Mouse (Mus musculus) mouse embryonic stem cell (cell line): Measurements from ENCODE around the gene Reln.

Experiments
- in situ Hi-C, 2 experiments: fragments of 300-500 bp; cut with MboI; formaldehyde crosslinking; loops; 1 replicate in 1 of 2; 3 replicates in 1 of 2; pipeline ENCODE4 v1.14.3; 2019 to 2020; ENCODE audit warnings: low sequenced_read_pairs in 2 of 2, low pct_unique_long_range_greater_than_20kb in 1 of 2, mixed read lengths in 1 of 2; ENCODE audit not compliant: unreplicated experiment in 1 of 2

Gene Reln

DNA sequence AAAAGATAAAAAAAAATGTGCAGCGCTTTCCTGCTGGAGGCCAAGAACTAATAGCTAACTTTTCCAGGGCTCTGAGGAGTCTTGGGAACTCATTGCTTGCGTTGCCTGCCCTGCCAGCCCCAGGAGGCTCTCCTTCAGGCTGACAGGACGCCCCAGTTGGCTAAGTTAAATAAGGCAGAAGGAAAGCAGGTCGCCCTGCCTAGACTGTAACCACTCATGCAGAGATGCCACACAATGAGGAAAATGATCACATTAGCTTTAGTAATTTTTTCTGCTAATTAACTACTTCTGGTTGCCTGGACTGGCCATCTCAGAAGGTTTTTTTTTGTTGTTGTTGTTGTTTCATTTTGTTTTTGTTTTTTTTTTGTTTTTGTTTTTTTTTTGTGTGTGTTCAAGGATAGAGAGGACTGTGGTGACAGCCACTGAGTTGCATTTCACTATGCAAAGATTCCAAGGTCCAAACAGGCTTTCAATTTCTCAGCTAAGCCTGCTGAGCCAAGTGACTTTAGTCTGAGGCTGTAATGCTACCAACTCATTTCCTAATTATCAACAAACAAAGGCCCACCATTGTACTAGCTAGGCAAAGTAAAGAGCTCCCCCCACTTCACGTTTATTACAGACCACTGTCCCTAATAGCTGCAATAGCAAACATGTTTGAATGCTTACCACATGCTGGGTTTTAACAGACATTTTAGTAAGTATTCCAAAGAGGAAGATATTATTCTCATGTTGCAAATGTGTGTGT is 371.1 kb downstream of the Reln start:
- in situ Hi-C loops = no loop called here

DNA sequence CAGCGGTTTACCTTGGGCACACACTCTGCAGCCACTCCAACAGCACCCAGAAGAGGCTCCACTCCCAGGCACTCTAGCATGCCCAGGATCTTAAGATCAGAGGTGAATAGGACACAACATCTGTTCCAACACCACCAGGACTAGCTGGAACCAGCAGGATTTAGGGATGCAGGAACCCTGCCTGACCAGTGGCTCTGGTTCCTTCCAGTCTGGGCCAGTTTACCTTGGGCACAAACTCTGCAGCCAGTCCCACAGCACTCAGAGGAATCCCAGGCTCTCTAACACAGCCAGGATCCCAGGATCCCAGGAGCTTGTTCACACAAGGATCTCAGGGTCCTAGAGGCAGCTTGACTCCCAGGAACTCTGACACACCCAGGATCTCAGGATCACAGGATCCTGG is 382.7 kb downstream of the Reln start:
- in situ Hi-C loops = no loop called here

DNA sequence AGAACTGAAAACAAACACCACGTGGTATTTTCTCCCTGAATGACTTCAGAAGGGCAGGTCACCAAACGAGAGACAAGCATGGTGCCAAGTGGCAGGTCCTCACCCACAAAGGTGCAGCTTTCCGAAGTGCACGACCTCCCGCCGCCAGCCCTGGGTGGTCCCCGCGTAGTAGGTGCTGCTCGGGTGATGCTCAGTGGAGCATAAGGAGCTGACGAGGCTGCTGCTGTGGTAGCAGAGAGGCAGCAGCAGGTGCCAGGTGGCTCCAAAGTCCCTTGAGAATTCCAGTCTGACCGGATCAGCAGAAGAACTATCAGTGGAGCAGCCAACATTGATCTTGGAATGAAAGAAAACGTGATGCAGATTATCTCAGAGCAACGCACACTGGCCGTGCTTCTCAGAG is 384.4 kb downstream of the Reln start:
- in situ Hi-C loops = no loop called here

GRCm38 (mm10) chr5:21957586-21957985 is 386.9 kb downstream of the Reln start:
- in situ Hi-C loops = no loop called here

GRCm38 (mm10) chr5:21957061-21957460 is 387.4 kb downstream of the Reln start:
- in situ Hi-C loops = no loop called here

- in situ Hi-C loops = no loop called here
Measured at GRCm38 (mm10) chr5:21949507-21949897, 395.0 kb downstream of the Reln start.

- in situ Hi-C loops = no loop called here
Measured at GRCm38 (mm10) chr5:21948736-21949506, 395.6 kb downstream of the Reln start.

DNA sequence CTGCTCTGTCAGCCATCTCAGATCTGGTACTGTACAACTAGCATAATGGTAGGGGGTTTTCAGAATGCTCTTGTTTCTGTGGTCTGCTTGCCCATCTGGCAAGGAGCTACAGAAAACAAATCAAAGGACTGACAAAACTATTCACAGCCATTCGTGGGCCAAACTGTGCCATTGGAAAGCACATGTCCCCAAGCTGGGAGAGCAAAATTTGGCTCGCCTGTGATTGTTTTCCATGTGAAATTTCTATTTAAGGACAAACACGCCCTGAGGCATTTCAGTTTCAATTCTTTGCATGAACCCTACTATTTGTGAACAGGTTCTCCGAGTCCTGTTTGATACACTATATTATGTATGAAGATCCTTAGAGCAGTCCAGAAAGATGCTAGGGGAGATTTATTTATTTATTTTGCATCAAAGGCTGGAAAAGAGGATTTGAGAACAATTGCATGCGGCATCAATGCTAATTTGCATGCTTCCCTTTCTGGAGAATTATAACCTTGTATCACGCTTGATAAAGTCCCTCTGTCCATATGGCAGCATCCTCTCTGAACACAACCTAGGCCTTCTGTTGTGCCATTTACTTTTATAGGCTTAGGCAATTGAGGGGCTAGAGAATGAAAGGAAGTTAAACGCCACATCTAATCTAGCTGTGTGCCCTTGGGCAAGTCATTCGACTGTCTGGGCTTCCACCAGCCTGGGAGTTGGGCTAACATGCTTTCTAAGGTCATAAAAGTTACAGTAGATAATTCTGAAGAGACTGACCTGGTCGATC is 396.7 kb downstream of the Reln start:
- in situ Hi-C loops = no loop called here

- in situ Hi-C loops = no loop called here
Measured at GRCm38 (mm10) chr5:21944579-21944978, 399.9 kb downstream of the Reln start.

DNA sequence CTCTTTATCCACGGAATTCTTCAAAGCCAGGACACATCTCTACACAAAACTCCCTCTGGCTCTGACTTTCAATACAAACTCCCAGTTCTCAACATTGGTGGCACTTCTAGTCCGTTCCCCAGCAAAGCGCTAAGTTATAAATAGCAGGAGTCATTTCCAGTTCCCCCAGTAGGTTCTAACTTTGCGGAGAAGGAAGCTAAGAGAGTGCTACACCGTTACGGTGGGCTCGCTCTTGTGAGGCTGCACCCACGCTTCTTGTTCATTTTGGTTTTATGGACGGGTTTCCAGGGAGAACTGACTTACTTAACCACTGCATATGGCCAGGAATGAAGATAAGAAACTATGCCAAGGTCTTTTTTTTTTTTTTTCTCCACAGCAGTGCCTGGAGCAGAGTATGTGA is 405.1 kb downstream of the Reln start:
- in situ Hi-C loops = no loop called here

- in situ Hi-C loops = no loop called here
Measured at GRCm38 (mm10) chr5:21938138-21938537, 406.4 kb downstream of the Reln start.

DNA sequence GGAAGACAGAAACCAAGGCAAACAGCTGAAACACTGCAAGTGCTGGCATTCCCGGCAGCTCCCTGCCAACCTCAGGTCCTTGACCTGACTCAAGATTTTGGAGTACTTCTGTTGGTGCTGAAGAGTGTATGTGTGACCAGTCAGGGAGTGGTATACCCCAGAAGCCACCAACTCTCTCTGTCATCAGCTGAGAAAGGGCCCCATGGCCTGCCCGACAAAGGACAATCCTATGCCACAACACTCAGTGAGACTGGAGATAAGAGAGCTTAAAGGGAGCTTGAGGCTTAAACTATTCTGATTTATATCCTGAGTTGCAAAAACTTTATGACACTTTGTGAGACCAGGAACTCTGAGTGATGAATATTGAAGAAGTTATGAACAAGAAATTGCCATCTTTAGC is 407.9 kb downstream of the Reln start:
- in situ Hi-C loops = no loop called here

- in situ Hi-C loops = no loop called here
Measured at GRCm38 (mm10) chr5:21936096-21936495, 408.4 kb downstream of the Reln start.

DNA sequence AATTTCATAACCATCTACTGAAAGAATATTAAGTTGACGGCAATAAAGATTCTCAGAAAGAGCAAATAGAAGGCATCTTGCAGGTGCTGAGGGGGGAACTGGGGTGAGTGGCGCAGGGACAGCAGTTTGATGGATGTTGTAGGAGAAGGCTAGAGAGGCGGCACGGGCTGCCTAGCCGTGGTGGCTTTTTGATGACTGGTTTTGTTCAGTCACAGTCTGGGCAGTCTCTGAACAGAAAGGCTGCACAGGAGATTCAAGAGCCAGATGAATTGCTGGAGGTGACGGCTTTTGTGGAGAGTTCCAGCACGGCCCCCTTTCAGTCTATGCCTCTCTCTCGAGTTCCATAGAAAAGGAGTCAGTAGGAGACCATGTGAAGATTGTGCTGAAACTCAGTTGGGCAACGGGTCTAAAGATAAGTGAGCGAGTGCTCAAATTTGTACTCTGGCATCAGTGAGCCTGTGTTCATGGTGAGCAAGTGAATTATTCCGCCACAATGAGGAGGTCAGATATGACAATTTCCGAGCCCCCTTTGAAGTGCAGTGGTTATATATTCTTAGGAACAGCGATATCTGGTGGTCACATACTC is 409.6 kb downstream of the Reln start:
- in situ Hi-C loops = no loop called here

- in situ Hi-C loops = no loop called here
Measured at GRCm38 (mm10) chr5:21934173-21934698, 410.3 kb downstream of the Reln start.

- in situ Hi-C loops = no loop called here
Measured at GRCm38 (mm10) chr5:21933340-21934075, 411.0 kb downstream of the Reln start.

- in situ Hi-C loops = no loop called here
Measured at GRCm38 (mm10) chr5:21931151-21931550, 413.4 kb downstream of the Reln start.

DNA sequence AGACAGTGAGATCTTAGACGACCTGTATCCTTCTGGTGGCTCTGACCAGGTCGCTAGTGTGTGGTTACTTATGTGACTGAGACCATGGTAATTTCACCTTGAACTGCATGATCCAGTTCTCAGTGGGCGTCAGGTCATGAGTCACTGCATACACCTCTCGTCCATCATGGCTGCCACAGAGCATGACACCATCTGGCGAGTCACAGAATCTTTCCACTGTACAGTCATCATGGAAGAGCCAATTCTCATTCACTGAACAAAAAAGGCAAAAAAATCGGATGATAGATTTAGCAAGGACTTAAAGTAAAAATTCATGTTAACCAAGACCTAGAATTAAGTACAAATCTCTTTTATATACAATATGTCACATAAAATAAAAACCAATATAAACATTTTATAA is 424.2 kb downstream of the Reln start:
- in situ Hi-C loops = no loop called here
